Mouse (Mus musculus): ENCODE data around the gene Tnfrsf14.

DNA sequence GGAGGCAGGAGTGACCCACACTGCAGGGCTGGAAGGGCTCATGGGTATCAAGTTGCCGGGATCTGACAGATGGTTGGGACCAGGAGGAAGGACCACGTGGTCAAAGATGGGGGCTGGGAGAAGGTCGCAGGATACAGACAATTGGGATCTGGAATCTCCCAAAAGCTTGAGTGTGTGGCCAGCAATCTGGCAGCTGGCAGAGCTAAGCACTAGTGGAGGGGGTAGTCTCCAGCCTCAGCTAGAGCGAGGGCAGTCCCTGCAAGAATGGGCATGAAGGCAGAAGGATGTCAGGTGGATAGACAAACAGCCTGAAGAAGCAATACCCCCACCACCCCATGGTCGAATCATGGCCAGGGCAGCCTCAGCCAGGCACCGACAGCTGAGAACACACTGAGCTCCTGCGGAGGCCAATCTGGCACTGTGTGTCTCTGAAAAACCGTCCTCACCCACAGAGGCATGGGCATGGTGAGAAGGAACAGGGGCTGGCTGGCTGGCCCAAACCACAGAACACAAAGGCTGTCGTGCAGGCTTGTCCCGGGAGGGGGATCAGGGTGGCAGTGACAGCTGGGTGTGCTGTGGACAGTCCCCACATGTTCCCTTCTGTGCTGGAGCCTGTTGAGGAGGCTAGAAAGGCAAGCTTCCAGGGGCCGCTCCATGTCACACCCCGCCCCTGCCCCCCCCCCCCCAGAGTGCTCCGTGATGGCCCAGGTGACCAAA is 41.3 kb downstream of the Tnfrsf14 start:
- TF ChIP-seq CTCF (IDR thresholded peaks at IDR 0.05; ENCODE audit: borderline replicate concordance, extremely low read depth, insufficient read depth, insufficient read length) (no peak), POLR2A (IDR thresholded peaks at IDR 0.05; ENCODE audit: borderline replicate concordance, extremely low read depth, insufficient read depth, insufficient read length, poor library complexity, severe bottlenecking) (no peak)

All from brain, embryonic 14.5 days (tissue).